Mouse (Mus musculus): ENCODE measurements around the gene Rilp. TPM values are rescaled to one million over a fixed set of nuclear protein-coding genes. Genes with fewer than 3 reads are reported as not detected.

The Rilp gene
- total RNA-seq, 2 experiments from 2014 or later, result 1.7 to 3.1 TPM

DNA sequence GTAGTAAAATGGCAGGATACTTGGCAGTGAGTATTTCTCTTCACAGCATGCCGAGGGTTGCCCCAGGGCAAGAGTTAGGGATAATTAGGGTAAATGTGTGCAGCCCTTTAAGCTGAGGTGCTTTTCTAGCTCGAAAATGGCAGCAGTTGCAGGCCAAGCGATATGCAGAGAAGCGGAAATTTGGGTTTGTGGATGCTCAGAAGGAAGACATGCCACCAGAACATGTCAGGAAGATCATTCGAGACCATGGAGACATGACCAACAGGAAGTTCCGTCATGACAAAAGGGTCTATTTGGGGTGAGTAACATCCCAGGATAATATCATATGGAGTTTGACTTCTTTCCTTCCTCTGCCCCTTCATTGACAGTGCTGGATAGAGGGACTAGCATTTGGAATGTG lies 22.4 kb upstream of the Rilp start:
- no peak for DNase-seq (ENCODE audit: extremely low spot score in 1 of 2, low spot score in 1 of 2)

DNA sequence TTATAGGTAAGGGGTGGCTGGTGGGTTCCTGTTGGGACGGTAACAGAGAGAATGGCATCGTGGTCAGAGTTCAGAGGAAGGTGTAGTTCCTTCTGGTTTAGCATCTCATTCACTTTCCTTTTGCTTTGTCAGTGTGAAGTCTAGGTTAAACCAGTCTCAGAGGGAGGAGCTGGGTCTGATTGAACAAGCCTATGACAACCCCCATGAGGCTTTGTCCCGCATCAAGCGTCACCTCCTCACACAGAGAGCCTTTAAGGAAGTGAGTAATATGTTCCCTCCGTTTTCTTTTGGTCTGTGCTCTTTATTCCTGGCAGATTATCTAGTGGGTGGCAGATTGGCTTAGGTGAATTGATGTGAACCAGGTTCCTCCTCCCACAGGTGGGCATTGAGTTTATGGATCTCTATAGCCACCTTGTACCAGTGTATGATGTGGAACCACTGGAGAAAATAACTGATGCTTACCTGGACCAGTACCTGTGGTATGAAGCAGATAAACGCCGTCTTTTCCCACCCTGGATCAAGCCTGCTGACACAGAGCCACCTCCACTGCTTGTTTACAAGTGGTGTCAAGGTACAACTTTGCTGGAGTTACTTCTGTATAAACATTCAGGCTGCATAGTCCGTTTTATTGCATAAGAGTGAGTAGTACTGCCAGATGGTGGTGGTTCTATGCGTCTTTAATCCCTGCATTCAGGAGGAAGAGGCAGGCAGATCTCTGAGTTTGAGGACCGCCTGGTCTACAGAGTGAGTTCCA lies 15.4 kb upstream of the Rilp start:
- no peak for DNase-seq (ENCODE audit: extremely low spot score in 1 of 2, low spot score in 1 of 2)

DNA sequence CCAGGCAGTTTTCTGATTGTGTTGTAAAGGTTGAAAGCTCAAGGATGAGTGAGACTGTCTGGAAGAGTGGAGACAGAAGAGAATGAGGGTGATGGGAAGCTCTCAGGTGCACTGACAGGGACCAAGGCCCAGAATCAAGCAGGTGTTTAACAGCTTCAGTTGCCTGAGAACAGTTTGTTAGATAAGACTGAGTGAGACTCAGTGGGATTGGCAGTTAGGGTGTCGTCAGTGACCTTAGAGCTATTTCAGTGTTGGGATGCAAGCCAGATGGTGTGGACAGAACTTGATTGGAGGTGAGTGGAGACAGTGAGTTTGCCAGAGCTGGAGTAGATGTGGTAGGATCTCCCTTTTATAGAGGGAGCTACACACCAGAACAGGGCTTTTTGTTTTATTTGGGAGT lies 11.8 kb upstream of the Rilp start:
- DNase-seq (ENCODE audit: extremely low spot score in 1 of 2, low spot score in 1 of 2), result no peak

DNA sequence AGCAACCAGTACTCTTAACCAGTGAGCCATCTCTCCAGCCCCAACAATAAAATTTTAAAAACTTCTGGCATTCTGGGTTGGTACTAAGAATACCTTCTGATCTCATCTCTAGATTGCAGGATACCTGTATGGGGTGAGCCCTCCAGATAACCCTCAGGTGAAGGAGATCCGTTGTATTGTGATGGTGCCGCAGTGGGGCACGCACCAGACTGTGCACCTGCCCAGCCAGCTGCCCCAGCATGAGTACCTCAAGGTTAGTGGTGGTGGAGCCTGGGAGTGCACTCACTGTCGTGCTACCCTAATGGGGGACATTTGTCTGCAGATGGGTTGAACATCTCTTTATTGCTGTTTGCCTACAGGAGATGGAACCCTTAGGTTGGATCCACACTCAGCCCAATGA lies 1.7 kb upstream of the Rilp start:
- no peak for DNase-seq (ENCODE audit: extremely low spot score in 1 of 2, low spot score in 1 of 2)

DNA sequence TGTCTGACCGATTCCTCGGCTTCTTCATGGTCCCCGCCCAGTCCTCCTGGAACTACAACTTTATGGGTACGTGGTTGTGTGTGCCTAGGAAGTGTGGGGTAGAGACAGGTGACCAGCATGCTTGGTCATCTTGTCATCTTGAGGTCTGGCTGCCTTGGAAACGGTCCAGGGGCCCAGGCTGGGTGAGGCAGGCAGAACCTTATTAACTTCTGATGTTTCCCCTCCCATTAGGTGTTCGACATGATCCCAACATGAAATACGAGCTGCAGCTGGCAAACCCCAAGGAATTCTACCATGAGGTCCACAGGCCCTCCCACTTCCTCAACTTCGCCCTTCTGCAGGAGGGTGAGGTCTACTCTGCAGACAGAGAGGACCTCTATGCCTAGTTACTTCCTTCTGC lies 990 bp upstream of the Rilp start:
- DNase-seq (ENCODE audit: extremely low spot score in 1 of 2, low spot score in 1 of 2), result no peak

DNA sequence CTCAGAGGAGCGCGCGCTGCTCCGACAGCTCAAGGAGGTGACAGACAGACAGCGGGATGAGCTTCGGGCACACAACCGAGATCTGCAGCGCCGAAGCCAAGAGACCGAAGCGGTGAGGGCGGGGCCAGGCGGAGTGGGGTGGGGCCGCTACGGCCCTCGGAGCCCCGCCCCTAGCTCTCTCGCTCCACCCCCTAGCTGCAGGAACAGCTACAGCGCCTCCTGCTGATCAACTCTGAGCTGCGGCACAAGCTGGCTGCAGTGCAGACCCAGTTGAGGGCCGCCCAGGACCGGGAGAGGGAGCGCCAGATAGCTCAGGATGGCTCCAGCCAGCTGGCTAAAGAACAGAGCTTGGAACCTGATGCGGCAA lies 716 bp downstream of the Rilp start:
- peak; percentile 75 to 87 for DNase-seq (ENCODE audit: extremely low spot score in 1 of 2, low spot score in 1 of 2)

DNA sequence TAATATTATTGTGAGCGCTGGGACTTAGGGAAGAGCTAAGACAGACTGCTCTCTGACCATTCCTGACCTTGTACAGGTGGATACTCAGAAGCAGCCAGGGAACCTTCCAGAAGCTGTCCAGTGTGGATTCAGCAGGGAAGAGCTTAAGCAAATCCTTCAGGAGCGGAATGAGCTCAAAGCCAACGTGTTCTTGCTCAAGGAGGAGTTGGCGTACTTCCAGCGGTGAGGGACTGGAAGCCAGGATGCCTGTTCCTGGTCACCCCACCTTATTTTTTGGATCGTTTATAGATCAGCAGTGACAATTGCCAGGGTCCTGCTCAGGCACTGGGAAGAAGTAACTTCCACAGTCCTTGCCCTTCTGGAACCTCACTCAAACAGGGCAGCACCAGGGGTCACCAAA lies 1.3 kb downstream of the Rilp start:
- DNase-seq (ENCODE audit: extremely low spot score in 1 of 2, low spot score in 1 of 2), result no peak

DNA sequence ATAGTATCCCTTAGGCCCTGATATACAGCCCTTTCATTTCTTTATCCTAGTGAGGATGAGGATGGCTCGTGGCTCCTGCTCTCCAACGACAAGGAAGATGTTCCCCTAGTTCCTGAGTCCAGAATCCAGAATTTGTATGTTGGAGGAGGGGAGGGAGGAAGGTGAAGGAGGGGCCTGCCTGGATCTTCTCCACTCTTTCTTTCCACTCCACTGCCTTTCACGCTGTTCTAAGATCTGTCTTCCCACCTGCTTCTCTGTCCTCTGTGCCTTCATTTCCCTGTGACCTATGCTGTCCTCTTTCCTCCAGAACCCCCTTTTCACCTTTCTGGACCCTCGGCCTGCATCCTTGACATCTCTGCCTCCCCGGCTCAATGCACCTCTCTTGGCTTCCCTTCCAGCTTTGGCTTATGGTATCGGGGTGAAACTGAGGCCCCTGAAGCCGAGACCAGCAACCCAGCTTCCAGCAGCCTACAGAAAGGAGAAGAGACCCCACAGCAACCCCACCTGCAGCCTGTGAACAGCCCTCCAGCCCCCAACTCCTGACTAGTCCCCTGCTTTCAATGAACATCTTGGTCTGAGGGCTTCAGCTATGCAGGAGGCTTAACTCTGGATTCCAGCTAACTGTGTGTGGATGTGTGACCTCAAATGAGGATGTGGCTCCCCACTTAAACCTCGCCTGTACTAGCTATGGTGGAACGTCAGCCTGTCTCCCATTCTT lies 2.6 kb downstream of the Rilp start:
- no peak for DNase-seq (ENCODE audit: extremely low spot score in 1 of 2, low spot score in 1 of 2)

DNA sequence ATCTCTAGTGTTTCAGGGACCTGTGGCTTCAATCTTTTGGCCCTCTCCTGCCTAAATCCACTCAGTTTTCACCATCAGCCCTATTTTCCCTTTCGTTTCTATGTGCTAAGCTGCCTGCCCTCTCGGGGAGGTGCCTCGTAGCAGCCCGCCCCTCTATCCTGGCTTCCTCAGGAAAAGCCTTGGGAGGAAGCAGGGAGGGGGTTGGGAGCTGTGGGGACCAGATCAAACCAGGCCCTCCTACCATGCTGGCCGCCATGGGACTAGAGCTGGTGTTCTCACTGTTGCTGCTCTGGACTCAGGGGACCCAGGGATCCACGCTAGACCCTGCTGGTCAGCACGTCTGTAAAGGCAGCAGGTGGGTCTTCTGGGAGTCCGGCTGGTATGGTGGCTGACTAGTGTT lies 3.4 kb downstream of the Rilp start, which contains the start of gene Scarf1:
Gene Scarf1, plus strand, starts transcription at position 205 of the 400 bp plus-strand sequence.
- no peak for DNase-seq (ENCODE audit: extremely low spot score in 1 of 2, low spot score in 1 of 2)

DNA sequence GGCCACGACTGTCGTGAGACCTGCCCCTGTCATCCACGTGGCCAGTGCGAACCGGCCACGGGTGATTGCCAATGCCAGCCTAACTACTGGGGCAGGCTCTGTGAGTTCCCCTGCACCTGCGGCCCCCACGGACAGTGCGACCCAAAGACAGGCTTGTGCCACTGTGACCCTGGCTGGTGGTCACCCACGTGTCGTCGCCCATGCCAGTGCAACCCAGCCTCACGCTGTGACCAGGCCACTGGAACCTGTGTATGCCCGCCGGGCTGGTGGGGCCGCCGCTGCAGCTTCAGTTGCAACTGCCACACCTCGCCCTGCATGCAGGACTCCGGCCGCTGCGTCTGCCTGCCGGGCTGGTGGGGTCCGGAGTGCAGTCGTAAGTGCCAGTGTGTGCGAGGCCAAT lies 5.3 kb downstream of the Rilp start:
- DNase-seq (ENCODE audit: extremely low spot score in 1 of 2, low spot score in 1 of 2), result no peak

DNA sequence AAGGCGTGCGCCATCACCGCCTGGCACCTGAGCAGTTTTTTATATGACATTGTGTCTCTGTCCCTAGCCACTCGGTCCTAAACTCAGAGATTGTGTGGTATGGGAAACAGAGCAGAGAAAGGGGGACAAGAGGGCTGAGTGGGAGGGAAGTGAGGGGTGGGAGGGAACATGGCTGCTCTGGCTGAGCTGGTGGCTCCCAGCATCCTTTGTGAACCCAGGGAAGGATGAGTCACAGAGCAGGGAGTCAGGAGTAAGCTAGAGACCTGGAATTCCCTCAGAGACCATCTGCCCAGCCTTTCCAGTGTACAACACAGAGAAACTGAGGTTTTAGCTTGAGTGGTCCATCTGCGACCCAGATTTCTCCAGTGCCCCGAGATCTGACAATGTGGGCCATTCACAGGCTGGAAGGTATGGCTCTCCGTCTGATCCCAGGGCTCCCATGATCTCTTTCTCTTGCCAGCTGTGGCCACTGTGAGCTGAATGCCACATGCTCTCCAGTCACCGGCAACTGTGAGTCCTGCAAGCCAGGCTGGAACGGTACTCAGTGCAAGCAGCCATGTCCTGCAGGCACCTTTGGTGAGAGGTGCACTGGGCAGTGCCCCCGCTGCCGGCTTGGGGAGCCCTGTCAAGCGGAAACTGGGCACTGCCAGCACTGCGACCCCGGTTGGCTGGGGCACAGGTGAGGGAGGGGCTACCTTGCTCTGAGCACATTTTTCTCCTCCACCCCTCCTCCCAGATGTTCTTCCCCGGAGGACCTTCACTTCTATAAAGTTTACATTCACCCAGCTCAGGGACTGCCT lies 10.1 kb downstream of the Rilp start:
- DNase-seq (ENCODE audit: extremely low spot score in 1 of 2, low spot score in 1 of 2), result no peak

DNA sequence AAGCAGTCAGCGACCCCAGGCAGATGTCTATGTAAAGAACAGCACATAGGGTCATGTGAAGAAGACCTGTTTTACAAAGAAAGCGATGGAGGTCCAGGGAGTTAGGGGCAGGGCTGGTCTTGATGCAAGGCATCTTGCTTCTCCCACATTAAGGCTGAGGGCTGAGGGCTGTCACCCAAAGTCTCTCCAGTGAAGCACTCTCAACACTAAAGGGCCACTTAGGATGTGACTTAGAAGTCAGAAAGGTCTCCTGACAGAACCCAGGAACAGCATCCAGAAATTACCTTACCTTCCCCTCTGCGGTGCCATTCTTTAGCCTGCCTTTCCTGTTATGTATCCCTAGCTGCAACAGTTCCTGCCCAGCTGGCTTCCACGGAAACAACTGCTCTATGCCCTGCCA lies 11.7 kb downstream of the Rilp start:
- no peak for DNase-seq (ENCODE audit: extremely low spot score in 1 of 2, low spot score in 1 of 2)

DNA sequence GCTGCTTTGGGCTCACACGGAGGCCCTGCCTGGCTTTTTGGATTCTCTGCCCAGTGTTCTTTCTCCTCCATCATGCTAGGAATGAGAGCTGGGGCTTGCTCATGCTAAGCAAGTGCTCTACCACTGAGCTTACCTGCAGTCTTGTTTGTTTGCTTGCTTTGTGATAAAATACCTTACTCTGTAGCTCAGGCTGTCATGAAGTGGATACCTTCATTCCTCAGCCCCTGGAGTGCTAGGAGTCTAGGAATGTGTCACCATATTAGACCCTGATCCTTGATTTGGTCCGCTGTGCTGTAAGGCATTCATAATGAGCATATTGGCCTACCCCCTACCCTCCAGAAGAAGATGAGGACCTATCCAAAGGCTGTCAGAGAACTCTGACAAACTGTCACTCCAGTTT lies 12.9 kb downstream of the Rilp start:
- DNase-seq (ENCODE audit: extremely low spot score in 1 of 2, low spot score in 1 of 2), result no peak

DNA sequence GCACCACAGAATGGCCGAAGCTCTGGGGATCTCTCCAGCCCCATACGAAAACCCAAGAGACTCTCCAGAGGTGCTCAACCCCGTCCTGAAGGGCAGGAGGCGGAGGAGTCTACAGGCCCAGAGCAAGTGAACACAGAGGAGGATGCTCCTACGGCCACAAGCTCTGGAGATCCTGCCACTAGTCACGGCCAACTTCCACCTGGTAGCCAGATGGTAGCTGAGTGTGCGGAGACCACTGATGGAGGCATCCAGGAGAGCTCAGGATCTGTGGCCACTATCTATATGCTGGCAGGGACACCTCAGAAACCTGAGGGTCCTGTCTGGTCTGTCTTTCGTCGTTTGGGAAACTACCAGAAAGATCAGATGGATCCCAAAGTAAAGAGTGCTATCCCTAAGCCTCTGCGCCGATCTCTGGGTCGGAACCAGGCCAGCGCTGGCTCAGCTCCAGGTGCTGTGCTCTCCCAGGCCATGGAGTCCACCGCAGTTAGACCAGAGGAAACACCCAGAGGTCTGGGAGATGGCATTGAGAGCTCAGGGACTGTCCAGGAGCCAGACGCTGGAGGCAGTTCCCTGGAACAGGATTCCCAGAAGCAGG lies 15.7 kb downstream of the Rilp start:
- DNase-seq (ENCODE audit: extremely low spot score in 1 of 2, low spot score in 1 of 2), result no peak

DNA sequence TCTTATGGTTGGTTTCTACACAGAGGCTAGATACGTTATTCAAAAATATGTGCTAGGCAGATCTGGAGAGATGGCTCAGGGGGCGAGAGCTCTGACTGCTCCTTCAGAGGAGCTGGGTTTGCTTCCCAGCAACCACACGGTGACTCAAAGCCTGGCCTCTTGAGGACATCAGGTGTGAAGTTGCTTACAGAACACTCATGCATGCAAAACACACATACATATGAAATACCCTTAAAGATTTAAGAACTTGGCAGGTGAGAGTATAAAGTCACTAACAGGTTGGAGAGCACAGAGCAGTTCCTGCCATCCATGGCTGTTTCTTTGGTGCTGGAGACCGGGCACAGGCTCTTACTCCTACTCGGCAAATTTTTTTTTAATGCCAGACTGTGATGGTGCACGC lies 17.0 kb downstream of the Rilp start:
- no peak for DNase-seq (ENCODE audit: extremely low spot score in 1 of 2, low spot score in 1 of 2)

DNA sequence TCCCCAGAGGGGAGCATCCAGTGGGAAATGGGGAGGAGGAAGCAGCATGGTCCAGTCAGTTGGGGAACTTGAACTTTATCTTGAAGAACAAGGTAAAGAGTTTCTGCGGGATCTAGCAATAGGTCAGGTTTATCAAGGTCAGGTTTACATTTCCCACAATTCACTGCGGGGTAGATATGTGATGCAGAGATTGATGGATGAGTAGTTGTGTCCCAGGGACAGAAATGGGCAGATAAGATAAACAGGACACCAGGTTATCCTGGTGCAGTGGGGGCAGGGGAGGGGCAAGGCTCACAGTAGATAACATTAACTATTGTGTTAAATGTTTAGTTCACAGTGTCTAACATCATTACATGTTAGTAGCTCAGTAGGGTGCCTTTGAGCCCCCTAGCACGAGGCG lies 19.9 kb downstream of the Rilp start:
- DNase-seq (ENCODE audit: extremely low spot score in 1 of 2, low spot score in 1 of 2), result no peak

DNA sequence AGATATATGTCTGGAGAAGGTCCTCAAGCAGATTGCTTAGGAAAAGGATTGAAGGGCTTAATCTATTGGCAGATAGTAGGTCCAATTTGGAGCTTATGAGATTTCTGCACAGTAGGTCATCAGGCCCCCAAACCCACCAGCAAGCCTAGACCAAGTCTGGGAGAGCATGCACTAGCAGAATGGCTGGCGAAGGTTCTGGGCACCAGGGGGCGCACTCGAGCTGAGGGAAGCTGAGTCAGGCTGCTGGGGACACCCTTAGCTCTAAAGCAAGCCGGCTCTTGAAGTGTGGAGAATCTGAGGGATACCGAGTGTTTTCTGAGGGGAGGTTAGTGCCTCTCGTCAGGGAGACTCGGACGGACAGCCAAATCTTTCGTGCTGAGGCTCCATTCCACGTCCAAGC lies 20.4 kb downstream of the Rilp start:
- peak; percentile 100 for DNase-seq (ENCODE audit: extremely low spot score in 1 of 2, low spot score in 1 of 2)

DNA sequence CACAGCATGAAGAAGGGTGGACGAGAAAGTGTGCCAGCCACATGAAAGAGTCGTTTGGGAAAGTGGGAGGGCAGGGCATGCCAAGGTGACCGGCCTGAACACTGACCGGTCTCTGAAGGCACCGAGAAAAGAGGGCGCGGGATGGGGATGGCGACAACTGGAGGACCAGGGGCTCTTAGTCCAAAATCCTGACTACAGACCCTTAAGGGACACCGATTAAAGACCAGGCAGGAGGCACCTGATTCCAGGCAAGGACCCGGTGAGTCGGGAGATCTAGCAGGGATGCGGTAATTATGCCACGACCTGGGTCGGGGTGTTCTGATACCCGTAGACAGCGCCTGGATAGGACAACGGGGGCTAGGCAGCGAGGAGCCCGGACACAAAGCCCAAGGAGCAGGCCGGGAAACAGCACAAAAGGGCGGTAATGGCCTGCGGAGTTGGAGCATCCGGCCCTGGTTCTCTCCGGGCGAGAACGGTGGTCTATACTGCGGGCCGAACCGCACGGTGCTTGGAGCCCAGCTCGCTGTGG lies 21.0 kb downstream of the Rilp start:
- DNase-seq (ENCODE audit: extremely low spot score in 1 of 2, low spot score in 1 of 2), result peak in 1 of 2 experiments; percentile 35

DNA sequence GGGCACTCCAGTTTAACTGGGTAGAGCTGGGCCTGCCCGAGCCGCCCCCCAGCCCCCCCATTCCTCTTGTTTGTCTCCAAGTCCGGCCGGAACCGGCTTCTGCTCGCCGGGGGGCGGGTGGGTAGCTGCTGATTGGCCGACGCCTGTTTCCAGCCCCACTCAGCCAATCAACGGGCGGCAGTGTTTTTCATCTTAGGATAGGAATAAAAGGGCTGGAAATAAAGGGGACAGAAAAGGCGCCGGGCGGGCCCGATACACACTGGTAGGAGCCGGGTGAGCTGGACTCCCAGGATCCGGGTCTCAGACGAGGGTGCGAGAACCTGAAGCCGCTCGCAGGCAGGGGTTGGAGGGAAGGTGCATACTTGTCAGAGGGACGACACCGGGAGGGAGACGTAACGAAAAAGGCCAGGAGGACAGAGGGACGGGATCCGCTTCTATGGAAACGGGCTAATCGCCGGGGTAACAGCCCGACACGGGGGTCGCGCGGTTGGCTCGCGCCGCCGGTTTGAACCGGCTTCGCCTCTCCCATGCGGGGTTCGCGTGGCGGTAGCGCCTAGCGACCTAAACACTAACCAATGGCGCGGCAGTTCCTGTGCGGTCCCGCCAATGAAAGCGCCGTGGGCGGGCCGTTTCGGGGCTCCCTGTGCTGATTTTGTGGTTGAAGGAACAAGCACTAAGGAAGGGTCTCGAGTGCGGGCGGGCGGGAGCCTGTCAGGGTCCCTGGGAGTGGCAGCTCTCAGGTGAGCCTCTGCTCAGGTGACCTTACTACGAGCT lies 21.8 kb downstream of the Rilp start, which contains the start of gene Slc43a2:
Gene Slc43a2, plus strand, starts transcription at position 226 of the 774 bp plus-strand sequence.
- peak; percentile 88 to 92 for DNase-seq (ENCODE audit: extremely low spot score in 1 of 2, low spot score in 1 of 2)

Measured in layer of hippocampus, postnatal 25 days (tissue).